Mouse (Mus musculus) c-Kit-positive CD71-positive TER-119-positive erythroid progenitor cells, embryonic 14.5 days (primary cell): ENCODE measurements around the gene Timp3.
A peak's percentile ranks its signal among the peaks of the same experiment; 100 is the strongest.

ENCODE experiments used
- DNase-seq: peaks from one replicate; pipeline ENCODE4 v3.0.0-alpha.2; 2013; ENCODE audit warnings: low spot score

Gene Timp3

GRCm38 (mm10) chr10:86297307-86297706 lies 2.9 kb upstream of the Timp3 start:
- no peak for DNase-seq

- no peak for DNase-seq
Measured at GRCm38 (mm10) chr10:86298326-86298725, 1.8 kb upstream of the Timp3 start.

GRCm38 (mm10) chr10:86299795-86300194 lies 377 bp upstream of the Timp3 start:
- no peak for DNase-seq

- DNase-seq = no peak
Measured at GRCm38 (mm10) chr10:86301117-86301490, 932 bp downstream of the Timp3 start.

- DNase-seq = no peak
Measured at GRCm38 (mm10) chr10:86301593-86302317, 1.6 kb downstream of the Timp3 start.

- no peak for DNase-seq
Measured at GRCm38 (mm10) chr10:86302318-86302648, 2.1 kb downstream of the Timp3 start.

- peak; percentile 56 for DNase-seq
Measured at GRCm38 (mm10) chr10:86302761-86303494, 2.8 kb downstream of the Timp3 start.

- no peak for DNase-seq
Measured at GRCm38 (mm10) chr10:86303495-86303876, 3.3 kb downstream of the Timp3 start.

- DNase-seq = no peak
Measured at GRCm38 (mm10) chr10:86304583-86304982, 4.4 kb downstream of the Timp3 start.

GRCm38 (mm10) chr10:86307235-86307634 lies 7.1 kb downstream of the Timp3 start:
- no peak for DNase-seq

- DNase-seq = no peak
Measured at GRCm38 (mm10) chr10:86310527-86310926, 10.4 kb downstream of the Timp3 start.

- no peak for DNase-seq
Measured at GRCm38 (mm10) chr10:86312976-86313375, 12.8 kb downstream of the Timp3 start.

- no peak for DNase-seq
Measured at GRCm38 (mm10) chr10:86313448-86313847, 13.3 kb downstream of the Timp3 start.

GRCm38 (mm10) chr10:86315513-86315912 lies 15.3 kb downstream of the Timp3 start:
- no peak for DNase-seq

GRCm38 (mm10) chr10:86317633-86318032 lies 17.5 kb downstream of the Timp3 start:
- DNase-seq = no peak

GRCm38 (mm10) chr10:86318552-86319140 lies 18.5 kb downstream of the Timp3 start:
- no peak for DNase-seq

- DNase-seq = no peak
Measured at GRCm38 (mm10) chr10:86319526-86319925, 19.4 kb downstream of the Timp3 start.

GRCm38 (mm10) chr10:86320204-86320603 lies 20.0 kb downstream of the Timp3 start:
- DNase-seq = no peak

- no peak for DNase-seq
Measured at GRCm38 (mm10) chr10:86321194-86321593, 21.0 kb downstream of the Timp3 start.

- no peak for DNase-seq
Measured at GRCm38 (mm10) chr10:86322006-86322405, 21.8 kb downstream of the Timp3 start.

- no peak for DNase-seq
Measured at GRCm38 (mm10) chr10:86323275-86323994, 23.3 kb downstream of the Timp3 start.

- DNase-seq = no peak
Measured at GRCm38 (mm10) chr10:86325272-86325671, 25.1 kb downstream of the Timp3 start.

GRCm38 (mm10) chr10:86328143-86328542 lies 28.0 kb downstream of the Timp3 start:
- no peak for DNase-seq
